Mouse (Mus musculus) liver, embryonic 14.5 days (tissue): ENCODE results near the gene Tep1. TPM values are rescaled to one million over a fixed set of nuclear protein-coding genes. Genes with fewer than 3 reads are reported as not detected.
A peak's percentile ranks its signal among the peaks of the same experiment; 100 is the strongest.

Experiments
- ATAC-seq: fragments of 200-750 bp; cut with Nextera tagmentation; 2 replicates; pipeline ENCODE4 v1.8.0; 2017; ENCODE audit warnings: moderate number of reproducible peaks, mild to moderate bottlenecking, moderate library complexity; ENCODE audit not compliant: insufficient read depth
- DNase-seq, 3 experiments: peaks; one replicate each; pipeline ENCODE4 v3.0.0-alpha.2; 2012 to 2013; ENCODE audit warnings: low read depth in 3 of 3, low spot score in 3 of 3
- H3K27ac ChIP-seq: fragments of 300-500 bp; sonication (generic); 2 replicates; pipeline ENCODE4 v1.5.1; 2014; ENCODE audit warnings: moderate library complexity, mild to moderate bottlenecking, control low read depth, inconsistent platforms
- H3K27me3 ChIP-seq: fragments of 300-500 bp; sonication (generic); 2 replicates; pipeline ENCODE4 v1.6.1; 2014; ENCODE audit warnings: mild to moderate bottlenecking, low read length, moderate library complexity; ENCODE audit not compliant: control insufficient read depth, insufficient read depth
- H3K36me3 ChIP-seq: fragments of 300-500 bp; sonication (generic); replicated peaks from 2 replicates; pipeline ENCODE4 v1.6.1; 2014; ENCODE audit warnings: low read depth; ENCODE audit not compliant: control insufficient read depth, insufficient read depth
- H3K4me1 ChIP-seq, 2 experiments: fragments of 200-500 bp in 1 of 2; fragments of 300-500 bp in 1 of 2; sonication (generic) in 1 of 2; replicated peaks; 2 replicates each; pipeline ENCODE4 v1.6.1; 2012 to 2014; ENCODE audit warnings: antibody characterized with exemption in 1 of 2, inconsistent platforms in 1 of 2, low read length in 1 of 2; ENCODE audit not compliant: control insufficient read depth in 2 of 2, insufficient read depth in 2 of 2
- H3K4me2 ChIP-seq: fragments of 300-500 bp; sonication (generic); 2 replicates; pipeline ENCODE4 v1.6.1; 2014; ENCODE audit warnings: low read depth, mild to moderate bottlenecking, control low read depth, moderate library complexity
- H3K4me3 ChIP-seq, 2 experiments: fragments of 200-500 bp in 1 of 2; fragments of 300-500 bp in 1 of 2; sonication (generic) in 1 of 2; 2 replicates each; pipeline ENCODE4 v1.5.1; 2012 to 2014; ENCODE audit warnings: low read depth in 2 of 2, low read length in 2 of 2, mild to moderate bottlenecking in 2 of 2, control low read depth in 1 of 2, inconsistent platforms in 1 of 2, moderate library complexity in 1 of 2; ENCODE audit not compliant: insufficient read depth in 1 of 2
- H3K9ac ChIP-seq: fragments of 300-500 bp; sonication (generic); replicated peaks from 2 replicates; pipeline ENCODE4 v1.6.1; 2014; ENCODE audit warnings: mild to moderate bottlenecking, control low read depth, moderate library complexity
- H3K9me3 ChIP-seq: fragments of 300-500 bp; sonication (generic); 2 replicates; pipeline ENCODE4 v1.6.1; 2016; ENCODE audit warnings: low read length, mixed read lengths; ENCODE audit not compliant: control insufficient read depth
- CTCF ChIP-seq: IDR thresholded peaks from 2 replicates; pipeline ENCODE4 v1.5.1; 2016; ENCODE audit warnings: antibody characterized with exemption, low read depth, control low read depth
- EP300 ChIP-seq: IDR thresholded peaks from 2 replicates; pipeline ENCODE4 v1.6.1; 2016; ENCODE audit warnings: antibody characterized with exemption, low read depth
- WGBS: fragments of 180-500 bp; shearing (Covaris S2); extraction: QIAGEN DNeasy Blood & Tissue Kit; methylation state at CpG from one replicate; pipeline ENCODE4 v1.1.7; 2014; ENCODE audit not compliant: insufficient replicate concordance; 5-methylcytosine and 5-hydroxymethylcytosine counted together
- polyA plus RNA-seq, 2 experiments: library from polyadenylated mRNA; depleted of rRNA in 1 of 2; stranded (reverse) in 1 of 2; unstranded in 1 of 2; fragments of >200 nt; fragmentation: Nextera tagmentation in 1 of 2; extraction: Ambion mirVana in 1 of 2; gene quantifications; 2 replicates each; pipeline versions ENCODE4 v1.2.1 to v1.2.3; 2012 to 2014

Tep1 gene
- polyA plus RNA-seq, 2 experiments: 2.2 to 3.0 TPM

- H3K27me3 ChIP-seq: no peaks in the 10 kb centered on the region
- no peak for TF ChIP-seq CTCF
- H3K36me3 ChIP-seq: no peaks in the 10 kb centered on the region
- no peak overlapping the region for H3K4me2 ChIP-seq
- H3K27ac ChIP-seq: no peak overlapping the region
- H3K4me3 ChIP-seq: no peak overlapping the region
- H3K4me1 ChIP-seq: peaks cover 0 to 5% of the 10 kb centered on the region in 2 experiments; a peak in 1 of 4 replicates
- 58% methylated on average over 6 of the region's 6 CpGs for WGBS
- no peak for ATAC-seq
- H3K9ac ChIP-seq: no peak overlapping the region
- DNase-seq: no peak
- H3K9me3 ChIP-seq: no peaks in the 10 kb centered on the region
These were observed 6.0 kb upstream of the Tep1 start for GRCm38 (mm10) chr14:50876236-50876950.

- peaks cover 0 to 7% of the 10 kb centered on the region in 2 experiments; a peak in 2 of 4 replicates for H3K4me1 ChIP-seq
- TF ChIP-seq CTCF (no peak), EP300 (no peak)
- DNase-seq: no peak
- H3K27me3 ChIP-seq: no peaks in the 10 kb centered on the region
- H3K4me2 ChIP-seq: no peak overlapping the region
- H3K9ac ChIP-seq: no peak overlapping the region
- no peak overlapping the region for H3K4me3 ChIP-seq
- WGBS: 54% methylated on average over 6 of the region's 6 CpGs
- H3K9me3 ChIP-seq: no peaks in the 10 kb centered on the region
- no peak overlapping the region for H3K27ac ChIP-seq
- no peak for ATAC-seq
- no peaks in the 10 kb centered on the region for H3K36me3 ChIP-seq
These were observed 5.4 kb upstream of the Tep1 start for GRCm38 (mm10) chr14:50875591-50876230.

GRCm38 (mm10) chr14:50875175-50875574 is 4.8 kb upstream of the Tep1 start:
- Histone ChIP-seq H3K36me3 (no peaks in the 10 kb centered on the region), H3K27me3 (no peaks in the 10 kb centered on the region), H3K4me3 (no peak overlapping the region), H3K9ac (no peak overlapping the region), H3K4me1 (peaks cover 0 to 9% of the 10 kb centered on the region in 2 experiments; a peak in 2 of 4 replicates), H3K9me3 (no peaks in the 10 kb centered on the region), H3K4me2 (no peak overlapping the region), H3K27ac (no peak overlapping the region)
- no peak for ATAC-seq
- TF ChIP-seq CTCF (no peak), EP300 (no peak)
- WGBS: 60% methylated on average over 3 of the region's 3 CpGs
- DNase-seq: no peak

- WGBS: 63% methylated on average over 2 of the region's 2 CpGs
- no peak overlapping the region for H3K9ac ChIP-seq
- DNase-seq (no peak), ATAC-seq (no peak)
- no peak overlapping the region for H3K27ac ChIP-seq
- no peaks in the 10 kb centered on the region for H3K9me3 ChIP-seq
- H3K27me3 ChIP-seq: no peaks in the 10 kb centered on the region
- H3K36me3 ChIP-seq: no peaks in the 10 kb centered on the region
- TF ChIP-seq CTCF (no peak), EP300 (no peak)
- no peak overlapping the region for H3K4me2 ChIP-seq
- no peak overlapping the region for H3K4me3 ChIP-seq
- peaks cover 0 to 11% of the 10 kb centered on the region in 2 experiments; a peak in 2 of 4 replicates for H3K4me1 ChIP-seq
These were observed 924 bp upstream of the Tep1 start for GRCm38 (mm10) chr14:50871284-50871683.

- Histone ChIP-seq H3K36me3 (no peaks in the 10 kb centered on the region), H3K4me2 (peak overlapping the region; percentile 70), H3K9ac (0 out of 2 replicates have a peak overlapping the region, but pooled peaks have one; percentile 5), H3K27ac (no peak overlapping the region), H3K27me3 (no peaks in the 10 kb centered on the region), H3K4me3 (peak overlapping the region; percentile 61 to 69; a peak in 3 of 4 replicates), H3K9me3 (no peaks in the 10 kb centered on the region), H3K4me1 (peaks cover 0 to 11% of the 10 kb centered on the region in 2 experiments; a peak in 2 of 4 replicates)
- DNase-seq (no peak), ATAC-seq (no peak; the same call in 1 of the 2 replicates)
- 42% methylated on average over 5 of the region's 5 CpGs for WGBS
- TF ChIP-seq CTCF (no peak), EP300 (no peak)
These were observed 414 bp upstream of the Tep1 start for GRCm38 (mm10) chr14:50870805-50871143.
